Mouse (Mus musculus): ENCODE measurements at regions not wholly inside any gene's neighbourhood (a gene's known extent, or its start where the extent isn't known, plus 50 kb on each side); places are given as distances from the start of the nearest gene placed in this dataset.

GRCm38 (mm10) chr11:63791004-63791862 lies 130.9 kb downstream of the Hs3st3b1 start:
- H3K9ac ChIP-seq: no peak overlapping the region
- no peaks in the 10 kb centered on the region for H3K9me3 ChIP-seq
- no peak for ATAC-seq (ENCODE audit: low FRiP score)
- H3K4me3 ChIP-seq: no peak overlapping the region
- H3K27ac ChIP-seq: no peak overlapping the region
- H3K4me2 ChIP-seq: no peak overlapping the region
- H3K36me3 ChIP-seq: no peaks in the 10 kb centered on the region
- peaks cover 23% of the 10 kb centered on the region; the same call in 1 of the 2 replicates for H3K27me3 ChIP-seq
- H3K4me1 ChIP-seq (replicated peaks): peaks cover 4% of the 10 kb centered on the region; the same call in 1 of the 2 replicates
- 68% methylated on average over 13 of the region's 13 CpGs for WGBS

- no peaks in the 10 kb centered on the region for H3K36me3 ChIP-seq
- no peak overlapping the region for H3K4me2 ChIP-seq
- no peak overlapping the region for H3K9ac ChIP-seq
- WGBS: 64% methylated on average over 8 of the region's 8 CpGs
- H3K4me3 ChIP-seq: no peak overlapping the region
- H3K4me1 ChIP-seq (replicated peaks): peaks cover 4% of the 10 kb centered on the region; the same call in 1 of the 2 replicates
- H3K27me3 ChIP-seq: 0 out of 2 replicates have a peak, but pooled peaks cover 5% of the 10 kb centered on the region
- H3K9me3 ChIP-seq: no peaks in the 10 kb centered on the region
- no peak overlapping the region for H3K27ac ChIP-seq
- no peak for ATAC-seq (ENCODE audit: low FRiP score)
Observed at GRCm38 (mm10) chr11:63793732-63794503, 128.2 kb downstream of the Hs3st3b1 start.

GRCm38 (mm10) chr11:63812146-63812545 lies 109.9 kb downstream of the Hs3st3b1 start:
- no peak overlapping the region for H3K9ac ChIP-seq
- no peaks in the 10 kb centered on the region for H3K9me3 ChIP-seq
- no peak overlapping the region for H3K4me2 ChIP-seq
- 78% methylated on average over 5 of the region's 5 CpGs for WGBS
- no peak for ATAC-seq (ENCODE audit: low FRiP score)
- no peaks in the 10 kb centered on the region for H3K4me1 ChIP-seq (replicated peaks)
- no peak overlapping the region for H3K27ac ChIP-seq
- H3K4me3 ChIP-seq: no peak overlapping the region
- no peaks in the 10 kb centered on the region for H3K27me3 ChIP-seq
- H3K36me3 ChIP-seq: no peaks in the 10 kb centered on the region

GRCm38 (mm10) chr11:63822847-63823246 lies 99.2 kb downstream of the Hs3st3b1 start:
- H3K36me3 ChIP-seq: no peaks in the 10 kb centered on the region
- no peak overlapping the region for H3K4me2 ChIP-seq
- H3K9ac ChIP-seq: no peak overlapping the region
- 79% methylated on average over 4 of the region's 4 CpGs for WGBS
- H3K9me3 ChIP-seq: no peaks in the 10 kb centered on the region
- no peak overlapping the region for H3K4me3 ChIP-seq
- no peak overlapping the region for H3K27ac ChIP-seq
- ATAC-seq (ENCODE audit: low FRiP score): no peak
- H3K4me1 ChIP-seq (replicated peaks): no peaks in the 10 kb centered on the region
- H3K27me3 ChIP-seq: no peaks in the 10 kb centered on the region

- no peaks in the 10 kb centered on the region for H3K27me3 ChIP-seq
- H3K4me1 ChIP-seq (replicated peaks): no peaks in the 10 kb centered on the region
- no peak overlapping the region for H3K27ac ChIP-seq
- no peaks in the 10 kb centered on the region for H3K36me3 ChIP-seq
- no peak overlapping the region for H3K9ac ChIP-seq
- H3K4me3 ChIP-seq: no peak overlapping the region
- no peak overlapping the region for H3K4me2 ChIP-seq
- no peak for ATAC-seq (ENCODE audit: low FRiP score)
- 84% methylated on average over 6 of the region's 6 CpGs for WGBS
- no peaks in the 10 kb centered on the region for H3K9me3 ChIP-seq
Observed at GRCm38 (mm10) chr11:63827271-63827762, 94.8 kb downstream of the Hs3st3b1 start.

- Histone ChIP-seq H3K9ac (no peak overlapping the region), H3K27ac (no peak overlapping the region), H3K4me1 (replicated peaks) (0 out of 2 replicates have a peak, but pooled peaks cover 6% of the 10 kb centered on the region), H3K27me3 (no peaks in the 10 kb centered on the region), H3K4me2 (no peak overlapping the region), H3K4me3 (no peak overlapping the region), H3K9me3 (no peaks in the 10 kb centered on the region), H3K36me3 (no peaks in the 10 kb centered on the region)
- no peak for ATAC-seq (ENCODE audit: low FRiP score)
- 92% methylated on average over 3 of the region's 3 CpGs for WGBS
Observed at GRCm38 (mm10) chr11:63833480-63833879, 88.6 kb downstream of the Hs3st3b1 start.

- 0 out of 2 replicates have a peak, but pooled peaks cover 6% of the 10 kb centered on the region for H3K4me1 ChIP-seq (replicated peaks)
- no peaks in the 10 kb centered on the region for H3K36me3 ChIP-seq
- no peak overlapping the region for H3K27ac ChIP-seq
- no peak overlapping the region for H3K9ac ChIP-seq
- no peaks in the 10 kb centered on the region for H3K9me3 ChIP-seq
- WGBS: 87% methylated on average over 4 of the region's 4 CpGs
- ATAC-seq (ENCODE audit: low FRiP score): no peak
- no peak overlapping the region for H3K4me2 ChIP-seq
- no peaks in the 10 kb centered on the region for H3K27me3 ChIP-seq
- no peak overlapping the region for H3K4me3 ChIP-seq
Observed at GRCm38 (mm10) chr11:63834140-63834539, 88.0 kb downstream of the Hs3st3b1 start.

- Histone ChIP-seq H3K27ac (no peak overlapping the region), H3K9me3 (no peaks in the 10 kb centered on the region), H3K36me3 (no peaks in the 10 kb centered on the region), H3K4me2 (no peak overlapping the region), H3K9ac (no peak overlapping the region), H3K4me3 (no peak overlapping the region), H3K27me3 (no peaks in the 10 kb centered on the region), H3K4me1 (replicated peaks) (0 out of 2 replicates have a peak, but pooled peaks cover 6% of the 10 kb centered on the region)
- WGBS: 36% methylated on average over 7 of the region's 7 CpGs
- no peak for ATAC-seq (ENCODE audit: low FRiP score)
Observed at GRCm38 (mm10) chr11:63834631-63835030, 87.5 kb downstream of the Hs3st3b1 start.

Data from hindbrain, embryonic 13.5 days (tissue).